Mouse (Mus musculus) cerebellum, adult 2 months (tissue): ENCODE data around the gene Robo3.

Source experiments
- CTCF ChIP-seq: fragments of 200-500 bp; IDR thresholded peaks from 2 replicates; pipeline ENCODE4 v1.5.1; 2011; ENCODE audit warnings: low read depth, mild to moderate bottlenecking, control low read depth, low read length, moderate library complexity, borderline replicate concordance; ENCODE audit not compliant: insufficient read depth
- POLR2A ChIP-seq: fragments of 200-500 bp; IDR thresholded peaks from 2 replicates; pipeline ENCODE4 v1.6.1; 2011; ENCODE audit warnings: low read length, control low read depth, borderline replicate concordance; ENCODE audit not compliant: insufficient read depth

DNA sequence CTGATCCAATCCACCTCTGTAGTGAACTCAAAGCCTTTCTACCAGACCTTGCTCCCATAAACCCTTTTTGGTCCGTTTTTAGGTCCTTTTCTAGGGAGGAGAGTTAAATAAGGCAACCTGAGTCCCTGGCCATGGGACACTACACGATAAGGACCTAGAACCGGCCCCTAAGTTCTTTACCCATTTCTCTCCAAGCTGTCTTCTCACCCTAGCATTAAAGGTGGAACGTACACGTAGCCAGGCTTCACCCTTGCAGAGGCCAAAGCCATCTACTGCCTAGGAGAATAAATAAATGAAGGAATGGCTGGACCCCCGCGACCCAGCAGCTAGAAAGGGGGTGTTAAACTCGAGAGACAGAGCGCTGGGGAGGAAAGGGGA, 26.6 kb upstream of the Robo3 start:
- TF ChIP-seq CTCF (no peak), POLR2A (no peak)
